Mouse (Mus musculus): ENCODE results near the gene Rpn1. TPM values are rescaled to one million over a fixed set of nuclear protein-coding genes. Genes with fewer than 3 reads are reported as not detected.

The Rpn1 gene
- polyA plus RNA-seq (2015; fragmentation: Nextera tagmentation; extraction: Ambion mirVana), result 102 and 112 TPM in 2 replicates

- Histone ChIP-seq H3K9ac (replicated peaks) (peak within 1 kb of the TSS; percentile 94), H3K9me3 (ENCODE audit: low read length) (no peaks in the 10 kb centered on the region), H3K4me1 (ENCODE audit: insufficient read depth) (peaks cover 18% of the 10 kb centered on the region), H3K36me3 (replicated peaks; ENCODE audit: insufficient read depth, low read length) (no peaks in the 10 kb centered on the region; the same call in 1 of the 2 replicates), H3K27ac (ENCODE audit: low read depth) (peak within 1 kb of the TSS; percentile 83), H3K4me2 (ENCODE audit: low read depth, low read length) (peak within 1 kb of the TSS; percentile 95), H3K4me3 (ENCODE audit: low read depth, low read length) (peak within 1 kb of the TSS; percentile 96), H3K27me3 (ENCODE audit: insufficient read depth, low read length) (no peaks in the 10 kb centered on the region)
- no peak for TF ChIP-seq CTCF (IDR thresholded peaks at IDR 0.05; ENCODE audit: low read depth)
- 0 out of 2 replicates have a peak, but pooled peaks have one; percentile 14 for TF ChIP-seq EP300 (IDR thresholded peaks at IDR 0.05; ENCODE audit: low read depth)
- DNase-seq, result peak; percentile 99
- ATAC-seq, result peak; percentile 99
- under 1% methylated on average over 71 of the region's 71 CpGs for WGBS (ENCODE audit: insufficient replicate concordance)
Observed at GRCm38 (mm10) chr6:88084278-88085151, at the start of gene Rpn1. Rpn1 (plus strand) TSS chr6:88084482.

- no peak overlapping the region for H3K9ac ChIP-seq (replicated peaks)
- 63% methylated on average over 4 of the region's 4 CpGs for WGBS (ENCODE audit: insufficient replicate concordance)
- peaks cover 25% of the 10 kb centered on the region for H3K36me3 ChIP-seq (replicated peaks; ENCODE audit: insufficient read depth, low read length)
- no peak for TF ChIP-seq EP300 (IDR thresholded peaks at IDR 0.05; ENCODE audit: low read depth)
- no peak for TF ChIP-seq CTCF (IDR thresholded peaks at IDR 0.05; ENCODE audit: low read depth)
- peak overlapping the region; percentile 19; the same call in 1 of the 2 replicates for H3K27ac ChIP-seq (ENCODE audit: low read depth)
- no peaks in the 10 kb centered on the region for H3K9me3 ChIP-seq (ENCODE audit: low read length)
- DNase-seq, result no peak
- no peak overlapping the region for H3K4me3 ChIP-seq (ENCODE audit: low read depth, low read length)
- peaks cover 23% of the 10 kb centered on the region for H3K4me1 ChIP-seq (ENCODE audit: insufficient read depth)
- H3K27me3 ChIP-seq (ENCODE audit: insufficient read depth, low read length), result no peaks in the 10 kb centered on the region
- H3K4me2 ChIP-seq (ENCODE audit: low read depth, low read length), result no peak overlapping the region; the same call in 1 of the 2 replicates
- ATAC-seq, result peak; percentile 28; the same call in 1 of the 2 replicates
Observed at GRCm38 (mm10) chr6:88037471-88038045, 46.7 kb upstream of the Rpn1 start.

GRCm38 (mm10) chr6:88039426-88039825 is 44.9 kb upstream of the Rpn1 start:
- WGBS (ENCODE audit: insufficient replicate concordance), result 90% methylated on average over 4 of the region's 4 CpGs
- no peak overlapping the region for H3K4me3 ChIP-seq (ENCODE audit: low read depth, low read length)
- H3K27me3 ChIP-seq (ENCODE audit: insufficient read depth, low read length), result no peaks in the 10 kb centered on the region
- no peak for DNase-seq
- no peak for TF ChIP-seq CTCF (IDR thresholded peaks at IDR 0.05; ENCODE audit: low read depth)
- TF ChIP-seq EP300 (IDR thresholded peaks at IDR 0.05; ENCODE audit: low read depth), result no peak
- no peak for ATAC-seq
- no peak overlapping the region for H3K4me2 ChIP-seq (ENCODE audit: low read depth, low read length)
- H3K9ac ChIP-seq (replicated peaks), result no peak overlapping the region
- peaks cover 25% of the 10 kb centered on the region for H3K36me3 ChIP-seq (replicated peaks; ENCODE audit: insufficient read depth, low read length)
- H3K27ac ChIP-seq (ENCODE audit: low read depth), result no peak overlapping the region
- peaks cover 37% of the 10 kb centered on the region for H3K4me1 ChIP-seq (ENCODE audit: insufficient read depth)
- no peaks in the 10 kb centered on the region for H3K9me3 ChIP-seq (ENCODE audit: low read length)

- peaks cover 41% of the 10 kb centered on the region for H3K4me1 ChIP-seq (ENCODE audit: insufficient read depth)
Observed at GRCm38 (mm10) chr6:88041221-88041620, 43.1 kb upstream of the Rpn1 start.

GRCm38 (mm10) chr6:88042336-88042735 is 41.9 kb upstream of the Rpn1 start:
- no peak for TF ChIP-seq CTCF (IDR thresholded peaks at IDR 0.05; ENCODE audit: low read depth)
- no peak for TF ChIP-seq EP300 (IDR thresholded peaks at IDR 0.05; ENCODE audit: low read depth)
- 84% methylated on average over 3 of the region's 3 CpGs for WGBS (ENCODE audit: insufficient replicate concordance)
- Histone ChIP-seq H3K36me3 (replicated peaks; ENCODE audit: insufficient read depth, low read length) (peaks cover 16% of the 10 kb centered on the region), H3K4me1 (ENCODE audit: insufficient read depth) (peaks cover 40% of the 10 kb centered on the region), H3K4me2 (ENCODE audit: low read depth, low read length) (peak overlapping the region; percentile 2; the same call in 1 of the 2 replicates), H3K27me3 (ENCODE audit: insufficient read depth, low read length) (no peaks in the 10 kb centered on the region), H3K4me3 (ENCODE audit: low read depth, low read length) (no peak overlapping the region), H3K27ac (ENCODE audit: low read depth) (no peak overlapping the region), H3K9me3 (ENCODE audit: low read length) (no peaks in the 10 kb centered on the region), H3K9ac (replicated peaks) (no peak overlapping the region)
- DNase-seq (no peak), ATAC-seq (no peak)

More at GRCm38 (mm10) chr6:88041221-88041620, 43.1 kb upstream of the Rpn1 start:
- peaks cover 20% of the 10 kb centered on the region for H3K36me3 ChIP-seq (replicated peaks; ENCODE audit: insufficient read depth, low read length)
- H3K27ac ChIP-seq (ENCODE audit: low read depth), result no peak overlapping the region
- H3K9ac ChIP-seq (replicated peaks), result no peak overlapping the region
- H3K27me3 ChIP-seq (ENCODE audit: insufficient read depth, low read length), result no peaks in the 10 kb centered on the region
- 70% methylated on average over 4 of the region's 4 CpGs for WGBS (ENCODE audit: insufficient replicate concordance)
- DNase-seq, result no peak
- no peak overlapping the region for H3K4me2 ChIP-seq (ENCODE audit: low read depth, low read length)
- no peak overlapping the region for H3K4me3 ChIP-seq (ENCODE audit: low read depth, low read length)
- ATAC-seq, result no peak
- TF ChIP-seq CTCF (IDR thresholded peaks at IDR 0.05; ENCODE audit: low read depth) (no peak), EP300 (IDR thresholded peaks at IDR 0.05; ENCODE audit: low read depth) (no peak)
- no peaks in the 10 kb centered on the region for H3K9me3 ChIP-seq (ENCODE audit: low read length)

- Histone ChIP-seq H3K27me3 (ENCODE audit: insufficient read depth, low read length) (no peaks in the 10 kb centered on the region), H3K4me2 (ENCODE audit: low read depth, low read length) (peak overlapping the region; percentile 86), H3K4me1 (ENCODE audit: insufficient read depth) (peaks cover 43% of the 10 kb centered on the region), H3K27ac (ENCODE audit: low read depth) (peak overlapping the region; percentile 93), H3K36me3 (replicated peaks; ENCODE audit: insufficient read depth, low read length) (peaks cover 6% of the 10 kb centered on the region; the same call in 1 of the 2 replicates), H3K9ac (replicated peaks) (peak overlapping the region; percentile 90), H3K4me3 (ENCODE audit: low read depth, low read length) (peak overlapping the region; percentile 74), H3K9me3 (ENCODE audit: low read length) (no peaks in the 10 kb centered on the region)
- ATAC-seq (no peak), DNase-seq (no peak)
- WGBS (ENCODE audit: insufficient replicate concordance), result 5% methylated on average over 3 of the region's 3 CpGs
- TF ChIP-seq EP300 (IDR thresholded peaks at IDR 0.05; ENCODE audit: low read depth), result no peak
- TF ChIP-seq CTCF (IDR thresholded peaks at IDR 0.05; ENCODE audit: low read depth), result no peak
Observed at GRCm38 (mm10) chr6:88044234-88044576, 40.1 kb upstream of the Rpn1 start.
